Mouse (Mus musculus) cerebral cortex, adult 2 months (tissue): ENCODE measurements around the gene Pnpla2.

ENCODE experiments used
- WGBS: fragments of 180-500 bp; shearing (Covaris S2); methylation state at CpG from one replicate; pipeline ENCODE4 v1.1.7; 2018; 5-methylcytosine and 5-hydroxymethylcytosine counted together

Gene Pnpla2

GRCm38 (mm10) chr7:141447110-141447991 is 7.6 kb upstream of the Pnpla2 start, which contains the start of gene Rplp2:
TSS of gene Rplp2 (plus strand) at chr7:141447370.
- WGBS, result under 1% methylated on average over 63 of the region's 63 CpGs

GRCm38 (mm10) chr7:141453636-141454035 is 1.4 kb upstream of the Pnpla2 start:
- WGBS, result 72% methylated on average over 2 of the region's 2 CpGs

DNA sequence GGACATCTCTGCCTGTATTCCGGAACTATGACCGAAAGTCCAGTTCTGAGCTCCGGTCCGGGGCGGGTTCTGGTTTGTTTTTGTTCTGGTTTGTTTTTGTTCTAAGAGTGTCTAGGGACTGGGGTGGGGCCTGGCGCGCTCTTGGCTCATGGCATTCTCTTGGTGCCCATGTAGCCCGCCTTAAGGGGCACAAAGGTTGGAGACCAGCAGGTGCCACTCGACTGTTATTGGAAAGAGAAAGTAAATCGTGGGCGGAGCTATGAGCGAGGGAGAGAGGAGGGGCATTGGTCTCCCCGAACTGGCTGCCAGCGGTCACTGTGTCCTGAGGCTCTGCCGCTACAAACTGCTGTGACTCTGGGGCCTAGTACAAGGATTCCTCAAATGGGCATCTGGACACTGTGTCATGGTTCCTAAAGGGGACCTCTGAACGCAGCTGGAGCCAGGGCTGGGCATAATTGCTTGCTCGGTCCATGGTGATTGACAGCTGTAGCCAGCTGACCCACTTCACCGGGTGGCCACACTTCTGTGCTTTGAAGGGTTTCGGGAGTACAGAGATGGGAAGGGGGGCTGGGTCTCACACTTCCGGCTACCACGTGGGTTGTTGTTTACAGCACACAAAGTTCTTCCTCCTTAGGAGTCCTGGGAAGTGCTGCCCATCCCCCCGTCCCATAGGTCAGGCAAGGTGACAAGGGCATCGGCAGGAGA is 764 bp downstream of the Pnpla2 start:
- WGBS, result 3% methylated on average over 23 of the region's 23 CpGs

DNA sequence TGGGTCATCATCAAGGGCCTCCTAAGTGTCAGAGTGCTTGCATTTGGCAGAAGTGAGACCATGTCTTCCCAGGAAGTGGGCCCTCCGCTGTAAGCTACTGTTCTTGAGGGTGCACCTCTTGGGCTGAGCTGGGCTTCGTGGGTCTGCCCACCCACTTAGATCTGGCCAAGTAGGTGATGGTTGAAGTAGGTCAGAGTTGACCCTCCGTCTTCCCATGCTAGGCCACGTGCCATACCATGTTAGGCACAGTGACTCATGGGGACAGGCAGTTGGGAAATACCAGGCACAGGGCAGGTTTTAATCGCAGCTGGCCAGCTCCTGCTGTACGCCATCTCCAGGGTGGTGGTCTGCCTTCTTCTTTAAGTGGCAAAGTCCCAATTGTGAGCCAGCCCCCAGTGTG is 1.7 kb downstream of the Pnpla2 start:
- 79% methylated on average over 6 of the region's 6 CpGs for WGBS

- 92% methylated on average over 14 of the region's 14 CpGs for WGBS
Measured at GRCm38 (mm10) chr7:141457236-141457635, 2.2 kb downstream of the Pnpla2 start.

GRCm38 (mm10) chr7:141457986-141458660 is 3.1 kb downstream of the Pnpla2 start:
- WGBS, result 85% methylated on average over 15 of the region's 15 CpGs

DNA sequence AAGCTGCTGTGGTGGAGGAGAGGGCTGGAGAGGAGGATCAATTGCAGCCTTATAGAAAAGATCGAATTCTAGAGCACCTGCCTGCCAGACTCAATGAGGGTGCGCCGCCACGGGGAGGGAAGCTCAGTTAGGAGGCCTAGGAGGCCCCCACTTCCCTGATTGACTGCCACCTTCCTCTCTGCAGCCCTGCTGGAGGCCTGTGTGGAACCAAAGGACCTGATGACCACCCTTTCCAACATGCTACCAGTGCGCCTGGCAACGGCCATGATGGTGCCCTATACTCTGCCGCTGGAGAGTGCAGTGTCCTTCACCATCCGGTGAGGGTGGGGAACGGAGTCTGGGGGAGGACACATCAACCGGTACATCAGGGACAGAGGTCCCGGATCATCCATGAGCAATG is 3.7 kb downstream of the Pnpla2 start:
- WGBS, result 90% methylated on average over 11 of the region's 11 CpGs

DNA sequence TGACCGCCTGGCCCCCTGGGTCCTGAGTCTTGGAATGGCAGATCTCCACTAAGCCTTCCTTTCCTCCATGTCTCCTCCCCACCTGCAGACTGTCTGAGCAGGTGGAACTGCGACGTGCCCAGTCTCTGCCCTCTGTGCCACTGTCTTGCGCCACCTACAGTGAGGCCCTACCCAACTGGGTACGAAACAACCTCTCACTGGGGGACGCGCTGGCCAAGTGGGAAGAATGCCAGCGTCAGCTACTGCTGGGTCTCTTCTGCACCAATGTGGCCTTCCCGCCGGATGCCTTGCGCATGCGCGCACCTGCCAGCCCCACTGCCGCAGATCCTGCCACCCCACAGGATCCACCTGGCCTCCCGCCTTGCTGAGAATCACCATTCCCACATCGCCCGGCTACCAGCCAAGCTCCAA is 4.3 kb downstream of the Pnpla2 start:
- WGBS, result 90% methylated on average over 17 of the region's 17 CpGs

- 75% methylated on average over 5 of the region's 5 CpGs for WGBS
Measured at GRCm38 (mm10) chr7:141460001-141460390, 5.0 kb downstream of the Pnpla2 start.

- 67% methylated on average over 15 of the region's 15 CpGs for WGBS
Measured at GRCm38 (mm10) chr7:141460391-141461113, 5.6 kb downstream of the Pnpla2 start, which contains the start of gene Cracr2b. TSS of gene Cracr2b (plus strand) at chr7:141461094.

GRCm38 (mm10) chr7:141461521-141462332 is 6.7 kb downstream of the Pnpla2 start:
- 4% methylated on average over 59 of the region's 59 CpGs for WGBS

DNA sequence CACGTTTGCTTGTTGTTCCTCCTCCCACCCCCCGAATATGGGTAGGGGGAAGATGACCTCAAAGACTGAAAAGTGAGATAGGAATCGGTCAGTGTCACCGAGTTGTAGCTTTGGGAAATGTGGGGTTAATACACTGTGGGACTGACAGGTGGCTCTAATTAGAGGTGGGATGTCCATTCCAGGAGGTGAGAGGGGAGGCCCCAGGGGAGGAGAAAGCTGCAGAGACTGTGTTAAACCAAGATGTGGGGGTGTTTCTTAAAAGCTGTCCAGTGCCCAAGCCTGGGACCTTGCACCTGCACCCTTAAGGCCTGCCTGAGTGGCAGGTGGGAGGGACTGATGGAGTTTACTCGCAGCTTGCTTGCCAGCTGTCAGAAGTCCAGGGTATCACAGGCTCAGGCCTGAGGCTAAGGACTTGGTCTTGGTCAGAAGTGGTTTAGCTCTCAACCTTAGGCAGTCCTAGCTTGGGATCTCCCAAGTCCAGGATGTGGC is 7.4 kb downstream of the Pnpla2 start:
- WGBS, result 41% methylated on average over 5 of the region's 5 CpGs

DNA sequence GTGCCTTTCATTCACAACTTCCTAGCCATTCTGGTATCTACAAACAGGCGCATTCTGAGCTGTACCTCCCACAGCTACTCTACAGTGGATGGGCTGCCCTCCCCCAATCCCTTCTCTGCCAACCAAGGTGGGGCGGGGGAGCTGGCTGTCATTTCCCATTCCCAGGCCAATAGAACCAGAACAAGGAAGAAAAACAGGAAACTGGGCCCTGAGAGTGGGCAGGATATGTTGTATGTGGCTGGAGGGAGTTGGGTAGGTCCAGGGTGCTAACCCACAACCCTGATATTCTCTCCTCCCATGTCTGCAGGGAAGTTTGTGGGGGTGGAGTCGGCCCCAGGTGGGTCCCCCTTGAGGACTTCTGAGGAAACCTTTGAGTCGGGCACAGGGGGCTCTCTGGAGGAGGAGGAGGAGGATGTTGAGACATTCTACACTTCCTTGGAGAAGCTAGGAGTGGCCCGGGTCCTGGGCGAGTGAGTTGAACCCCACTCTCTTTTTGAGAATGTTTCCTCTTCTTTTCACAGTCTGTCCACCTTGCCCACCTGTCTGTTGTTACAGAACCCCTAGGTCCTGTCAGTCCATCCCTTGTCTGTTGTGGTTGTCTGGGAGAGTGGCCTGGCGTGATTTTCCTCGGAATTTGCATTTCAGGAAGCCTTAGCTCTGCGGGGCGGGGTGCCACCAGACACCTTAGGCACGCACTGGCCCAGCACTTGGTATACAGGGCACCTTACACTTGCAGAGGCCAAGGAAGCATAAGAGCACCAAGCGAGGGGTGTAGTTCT is 9.0 kb downstream of the Pnpla2 start:
- WGBS, result 52% methylated on average over 12 of the region's 12 CpGs

DNA sequence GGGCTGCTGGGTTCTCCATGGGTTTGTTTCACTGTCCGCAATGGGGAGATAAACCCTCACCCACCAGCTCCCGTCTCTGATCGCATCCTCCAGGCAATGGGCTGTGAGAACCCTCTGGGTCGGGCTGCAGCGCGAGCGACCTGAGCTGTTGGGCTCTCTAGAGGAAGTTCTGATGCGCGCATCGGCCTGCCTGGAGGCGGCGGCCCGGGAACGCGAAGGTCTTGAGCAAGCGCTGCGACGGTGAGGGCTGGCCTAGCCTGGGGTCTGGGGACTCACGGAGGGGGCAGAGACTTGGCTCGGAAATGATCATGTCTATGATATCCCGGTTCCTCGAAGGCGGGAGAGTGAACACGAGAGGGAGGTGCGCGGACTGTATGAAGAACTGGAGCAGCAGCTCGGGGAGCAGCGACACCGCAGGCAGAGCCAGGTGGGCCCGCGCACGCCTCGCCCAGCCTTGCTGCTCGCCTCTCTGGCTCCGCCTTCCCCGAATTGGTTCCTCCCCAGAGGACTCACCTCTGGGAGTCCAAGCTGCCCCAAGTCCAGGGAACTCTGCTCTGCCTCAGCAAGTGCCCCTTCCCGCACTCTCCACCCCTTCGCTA is 9.7 kb downstream of the Pnpla2 start:
- 30% methylated on average over 38 of the region's 38 CpGs for WGBS

- WGBS, result 57% methylated on average over 10 of the region's 10 CpGs
Measured at GRCm38 (mm10) chr7:141465388-141466044, 10.5 kb downstream of the Pnpla2 start.

DNA sequence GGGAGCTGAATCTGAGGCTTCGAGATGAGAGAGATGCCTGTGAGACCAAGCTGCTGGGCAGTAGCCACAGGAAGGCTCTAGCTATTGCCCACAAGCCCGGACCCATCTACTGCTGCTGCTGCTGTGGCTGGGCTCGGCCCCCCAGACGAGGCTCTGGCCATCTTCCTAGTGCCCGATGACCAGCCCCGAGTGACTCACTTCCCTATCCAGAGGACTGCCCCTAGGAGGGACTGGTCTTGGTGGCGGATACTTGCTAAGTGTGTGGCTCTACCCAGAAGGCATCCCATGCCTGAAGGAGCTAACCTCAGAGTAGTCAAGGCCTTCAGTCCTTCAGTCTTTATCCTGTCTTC is 11.0 kb downstream of the Pnpla2 start:
- 79% methylated on average over 7 of the region's 7 CpGs for WGBS

DNA sequence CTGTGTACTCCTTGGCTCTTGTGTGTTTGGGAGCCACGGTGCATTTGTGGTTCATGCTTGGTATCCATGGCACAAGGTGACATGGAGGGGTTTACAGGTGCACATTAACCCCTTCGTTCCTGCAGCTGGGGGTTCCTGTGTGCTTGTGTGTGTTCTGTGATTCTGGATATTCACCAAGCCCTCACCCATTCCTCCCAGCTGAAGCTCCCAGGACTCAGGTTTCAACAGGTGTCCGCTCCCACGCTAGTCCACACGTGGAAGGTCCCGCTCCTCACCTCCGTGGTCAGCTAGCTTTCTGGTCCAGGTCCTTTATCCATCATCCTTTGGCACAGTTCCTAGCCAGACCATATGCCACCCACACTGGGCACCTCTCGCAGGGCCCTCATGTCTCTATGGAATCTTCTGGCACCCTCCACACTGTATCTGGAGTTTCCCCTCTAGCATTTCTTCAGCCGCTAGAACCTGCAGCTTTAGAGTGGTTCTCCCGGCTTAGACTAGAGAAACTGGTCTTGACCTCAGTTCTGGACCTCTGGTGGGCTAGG is 11.7 kb downstream of the Pnpla2 start:
- 70% methylated on average over 10 of the region's 10 CpGs for WGBS

- WGBS, result 3% methylated on average over 52 of the region's 52 CpGs
Measured at GRCm38 (mm10) chr7:141467230-141468030, 12.4 kb downstream of the Pnpla2 start, which contains the start of gene Cd151. TSS of gene Cd151 (plus strand) at chr7:141467392.
